Mouse (Mus musculus): ENCODE measurements around the gene Serpina1f.
"Not testable (repeated sequence)": the region's sequence is repeated elsewhere in the genome, so short reads cannot be mapped to it uniquely, and the experiment has no call there.

The Serpina1f gene

GRCm38 (mm10) chr12:103662053-103662452 is 33.3 kb downstream of the Serpina1f start:
- not testable (repeated sequence) for DNase-seq (ENCODE audit: low spot score)

- DNase-seq (ENCODE audit: low spot score): no peak
These were observed 35.3 kb downstream of the Serpina1f start for GRCm38 (mm10) chr12:103660076-103660475.

GRCm38 (mm10) chr12:103659171-103659570 is 36.2 kb downstream of the Serpina1f start:
- no peak for DNase-seq (ENCODE audit: low spot score)

- no peak for DNase-seq (ENCODE audit: low spot score)
These were observed 37.3 kb downstream of the Serpina1f start for GRCm38 (mm10) chr12:103657991-103658390.

GRCm38 (mm10) chr12:103656848-103657626 is 38.3 kb downstream of the Serpina1f start, which contains the start of gene Serpina6:
TSS of gene Serpina6 (minus strand) at chr12:103657212.
- DNase-seq (ENCODE audit: low spot score): no peak

GRCm38 (mm10) chr12:103655123-103656044 is 39.9 kb downstream of the Serpina1f start:
- no peak for DNase-seq (ENCODE audit: low spot score)

GRCm38 (mm10) chr12:103653836-103654235 is 41.5 kb downstream of the Serpina1f start:
- DNase-seq (ENCODE audit: low spot score): no peak

- DNase-seq (ENCODE audit: low spot score): no peak
These were observed 49.0 kb downstream of the Serpina1f start for GRCm38 (mm10) chr12:103646314-103646713.

- no peak for DNase-seq (ENCODE audit: low spot score)
These were observed 50.7 kb downstream of the Serpina1f start for GRCm38 (mm10) chr12:103644601-103645000.

GRCm38 (mm10) chr12:103643818-103644217 is 51.5 kb downstream of the Serpina1f start:
- no peak for DNase-seq (ENCODE audit: low spot score)

GRCm38 (mm10) chr12:103643336-103643735 is 52.0 kb downstream of the Serpina1f start:
- DNase-seq (ENCODE audit: low spot score): peak; percentile 61
